Mouse (Mus musculus): ENCODE measurements around the gene Jazf1.

GRCm38 (mm10) chr6:52987905-52988640 lies 80.4 kb downstream of the Jazf1 start:
- TF ChIP-seq CTCF (IDR thresholded peaks at IDR 0.05; ENCODE audit: extremely low read depth, insufficient read length, insufficient replicate concordance, low read depth, low read length) (no peak), POLR2A (IDR thresholded peaks at IDR 0.05; ENCODE audit: low read depth, low read length) (no peak)
